Mouse (Mus musculus) adrenal gland, postnatal 4 days (tissue): ENCODE measurements around the gene Mrc2. TPM values are rescaled to one million over a fixed set of nuclear protein-coding genes. Genes with fewer than 3 reads are reported as not detected.

Experiments
- DNase-seq, 2 experiments: peaks; one replicate each; pipeline ENCODE4 v3.0.0; 2021 to 2022; ENCODE audit warnings: low spot score in 2 of 2, mixed read lengths in 2 of 2
- long read RNA-seq, 2 experiments: library from polyadenylated mRNA; stranded (forward); transcript quantifications; one replicate each; pipeline ENCODE4 v2.0.0; 2021
- total RNA-seq, 2 experiments: library from RNA; stranded (reverse); gene quantifications; 2 replicates each; pipeline ENCODE4 v1.2.3; 2021

Gene Mrc2
- 10 to 100 TPM; 43.5 to 49.5 TPM for total RNA-seq
- long read RNA-seq, experiment 1, full-length matches to known transcripts: 3 of 15 reads
- long read RNA-seq, experiment 1, partial matches to known transcripts: 9 of 15 reads
- long read RNA-seq, experiment 1, other reads (novel, unspliced or antisense): 3 of 15 reads
- long read RNA-seq, experiment 2, full-length matches to known transcripts: 6 of 32 reads
- long read RNA-seq, experiment 2, partial matches to known transcripts: 21 of 32 reads
- long read RNA-seq, experiment 2, other reads (novel, unspliced or antisense): 5 of 32 reads

DNA sequence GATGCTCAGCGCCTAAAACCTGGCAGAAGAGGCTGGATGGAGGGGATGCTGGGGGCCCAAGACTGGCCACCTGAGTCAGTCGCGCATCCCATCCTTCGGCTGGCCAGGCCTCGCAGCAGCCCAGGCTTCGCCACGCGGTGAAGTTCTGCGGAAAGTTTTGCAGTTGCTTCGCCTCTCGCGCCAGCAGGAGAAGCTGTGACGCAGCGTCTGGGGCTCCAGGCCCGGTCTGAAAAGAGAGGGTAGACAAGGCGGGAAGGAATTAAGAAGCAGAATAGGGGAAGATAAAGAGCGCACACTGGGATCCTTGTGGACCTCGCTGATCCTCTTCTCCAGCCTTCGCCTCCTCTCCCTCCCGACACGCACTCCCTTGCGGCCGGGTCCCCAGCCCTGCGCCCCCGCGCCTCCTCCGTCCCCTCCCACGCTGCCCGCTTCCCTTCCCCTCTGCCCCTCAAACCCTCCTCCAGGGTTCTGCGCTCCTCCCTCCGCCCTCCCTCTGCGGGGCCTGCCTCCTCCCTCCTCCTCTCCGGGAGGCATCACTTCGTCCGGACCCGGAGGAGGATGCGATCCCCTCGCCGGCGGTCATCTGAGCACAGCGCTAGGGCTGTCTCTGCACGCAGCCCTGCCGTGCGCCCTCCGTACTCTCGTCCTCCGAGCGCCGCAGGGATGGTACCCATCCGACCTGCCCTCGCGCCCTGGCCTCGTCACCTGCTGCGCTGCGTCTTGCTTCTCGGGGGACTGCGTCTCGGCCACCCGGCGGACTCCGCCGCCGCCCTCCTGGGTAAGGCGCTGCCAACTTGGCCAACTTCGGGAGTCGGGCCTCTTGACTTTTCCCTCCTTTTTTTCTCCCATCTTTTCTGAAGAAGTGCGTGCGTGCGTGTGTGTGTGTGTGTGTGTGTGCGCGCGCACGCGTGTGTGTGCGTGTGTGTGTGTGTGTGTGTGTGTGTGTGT is at the start of gene Mrc2:
Gene Mrc2, plus strand, starts transcription at position 520 of the 948 bp plus-strand sequence.
- DNase-seq: no peak

DNA sequence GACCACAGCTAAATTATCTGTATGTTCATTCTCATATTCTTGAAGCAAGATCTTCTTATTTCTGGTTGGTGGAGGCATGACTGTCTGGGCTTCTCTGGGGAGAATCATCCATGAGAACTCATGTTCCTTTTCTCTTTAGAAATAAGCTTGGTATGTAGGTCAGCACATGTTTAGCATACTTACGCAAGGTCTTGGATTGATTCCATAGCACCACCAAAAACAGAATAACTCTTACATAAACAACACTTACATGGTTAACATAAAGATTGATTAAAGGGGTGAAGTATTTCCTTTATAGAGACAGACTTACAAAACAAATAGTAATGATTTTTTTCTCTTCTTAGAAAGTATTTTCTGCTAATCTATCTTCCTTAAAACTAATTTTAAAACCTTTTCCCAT is 46.1 kb upstream of the Mrc2 start:
- DNase-seq: no peak

DNA sequence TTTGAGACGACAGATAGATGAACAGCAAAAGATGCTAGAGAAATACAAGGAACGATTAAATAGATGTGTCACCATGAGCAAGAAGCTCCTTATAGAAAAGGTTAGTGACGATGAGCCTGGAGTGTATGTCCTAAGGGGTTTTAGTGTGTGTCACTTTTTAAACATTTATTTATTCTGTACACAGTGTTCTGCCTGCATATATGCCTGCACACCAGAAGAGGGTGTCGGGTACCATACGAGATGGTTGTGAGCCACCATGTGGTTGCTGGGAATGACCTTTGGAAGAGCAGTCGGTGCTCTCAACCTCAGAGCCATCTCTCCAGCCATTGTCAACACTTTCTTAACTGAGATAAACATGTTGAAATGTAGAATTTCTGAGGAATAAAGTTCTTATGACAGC is 45.7 kb upstream of the Mrc2 start:
- DNase-seq: no peak

DNA sequence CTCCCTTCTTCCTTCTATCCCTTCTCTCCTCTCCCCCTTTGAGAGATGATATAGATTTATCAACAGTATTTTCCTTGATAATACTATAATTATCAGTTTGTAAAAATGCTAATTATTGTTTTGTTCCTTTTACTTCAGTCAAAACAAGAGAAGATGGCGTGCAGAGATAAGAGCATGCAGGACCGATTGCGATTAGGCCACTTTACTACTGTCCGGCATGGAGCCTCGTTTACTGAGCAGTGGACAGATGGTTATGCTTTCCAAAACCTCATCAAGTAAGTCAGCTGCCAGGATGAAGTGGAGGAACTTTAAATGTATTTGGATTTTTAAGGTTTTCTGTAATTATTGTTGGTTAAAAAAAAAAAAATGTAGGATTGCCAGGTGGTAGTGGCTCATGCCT is 45.1 kb upstream of the Mrc2 start:
- DNase-seq: no peak

DNA sequence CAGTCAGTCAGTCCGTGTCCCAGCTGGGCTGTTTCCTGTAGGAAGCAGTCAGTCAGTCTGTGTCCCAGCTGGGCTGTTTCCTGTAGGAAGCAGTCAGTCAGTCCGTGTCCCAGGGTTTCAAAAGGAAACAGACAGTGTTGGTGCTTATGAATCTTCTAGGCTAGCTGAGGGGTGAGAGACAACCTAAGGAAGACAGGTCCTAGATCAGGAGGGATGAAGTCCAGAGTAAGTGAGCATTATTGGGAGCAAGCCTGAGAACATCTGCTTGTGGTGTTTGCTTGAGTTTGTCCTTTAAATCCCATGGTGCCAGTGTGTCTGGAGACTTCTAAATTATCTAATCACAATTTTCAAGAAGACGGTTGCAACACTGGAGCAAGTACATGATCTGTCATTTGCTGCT is 32.7 kb upstream of the Mrc2 start:
- DNase-seq: no peak

DNA sequence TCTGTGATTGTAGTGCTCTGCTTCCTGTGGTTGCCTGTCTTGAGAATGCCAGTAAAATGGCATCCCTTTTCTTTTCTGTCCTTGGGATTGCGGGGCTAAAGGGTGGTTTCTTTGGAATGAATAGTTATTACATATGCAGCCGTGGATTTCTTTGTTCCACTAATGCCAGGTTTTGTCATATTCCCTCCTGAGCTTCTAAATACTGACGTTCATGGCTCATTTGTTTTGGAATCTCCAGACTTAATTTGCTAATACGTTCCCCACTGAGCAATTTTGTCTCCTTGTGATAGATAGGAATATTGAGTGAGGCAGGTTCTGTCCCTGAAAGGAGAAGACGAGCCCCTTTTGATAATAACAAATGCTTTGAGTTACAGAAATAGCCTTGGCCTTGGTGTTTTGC is 31.3 kb upstream of the Mrc2 start:
- DNase-seq: no peak

GRCm38 (mm10) chr11:105261601-105262351 is 30.7 kb upstream of the Mrc2 start:
- no peak for DNase-seq

- no peak for DNase-seq
Observed at GRCm38 (mm10) chr11:105264506-105264905, 27.9 kb upstream of the Mrc2 start.

DNA sequence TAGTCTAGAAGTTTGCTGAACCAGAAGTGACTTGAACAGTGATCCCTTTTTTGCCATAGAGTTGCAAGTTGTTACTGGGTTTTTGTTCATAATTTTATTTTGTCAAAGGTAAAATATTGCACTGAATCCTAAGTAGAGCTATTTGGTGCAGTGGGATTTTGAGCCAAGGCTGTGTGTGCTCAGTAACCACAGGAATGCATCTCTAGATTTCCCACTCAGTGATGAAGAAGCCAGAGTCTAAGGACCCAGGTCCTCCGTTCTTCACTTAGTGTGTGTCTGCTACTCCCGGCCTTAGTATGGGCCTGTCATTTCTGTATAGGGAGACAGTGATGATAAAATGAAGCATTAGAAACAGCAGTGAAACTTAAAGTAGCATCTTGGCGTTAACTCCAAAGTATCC is 27.5 kb upstream of the Mrc2 start:
- DNase-seq: no peak

GRCm38 (mm10) chr11:105270155-105270554 is 22.3 kb upstream of the Mrc2 start:
- peak in 1 of 2 experiments; percentile 14 for DNase-seq

DNA sequence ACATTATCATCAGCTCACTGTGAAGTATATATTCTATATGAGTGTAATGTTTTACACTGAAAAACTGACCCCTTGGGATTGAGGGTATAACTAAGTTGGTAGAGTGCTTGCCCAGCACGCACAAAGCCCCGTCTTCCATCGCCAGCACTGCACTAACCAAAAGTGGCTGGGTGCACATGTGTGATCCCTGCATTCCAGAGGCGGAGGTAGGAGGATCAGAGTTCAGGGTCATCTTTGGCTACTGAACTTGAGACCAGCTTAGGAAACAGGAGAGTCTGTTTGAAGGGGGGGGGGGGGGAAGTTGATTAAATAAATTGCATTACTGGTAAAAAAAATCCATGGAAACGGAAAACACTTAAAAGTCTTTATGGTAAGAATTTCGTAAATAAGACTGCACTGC is 12.0 kb upstream of the Mrc2 start:
- DNase-seq: no peak

- no peak for DNase-seq
Observed at GRCm38 (mm10) chr11:105281291-105281690, 11.2 kb upstream of the Mrc2 start.

DNA sequence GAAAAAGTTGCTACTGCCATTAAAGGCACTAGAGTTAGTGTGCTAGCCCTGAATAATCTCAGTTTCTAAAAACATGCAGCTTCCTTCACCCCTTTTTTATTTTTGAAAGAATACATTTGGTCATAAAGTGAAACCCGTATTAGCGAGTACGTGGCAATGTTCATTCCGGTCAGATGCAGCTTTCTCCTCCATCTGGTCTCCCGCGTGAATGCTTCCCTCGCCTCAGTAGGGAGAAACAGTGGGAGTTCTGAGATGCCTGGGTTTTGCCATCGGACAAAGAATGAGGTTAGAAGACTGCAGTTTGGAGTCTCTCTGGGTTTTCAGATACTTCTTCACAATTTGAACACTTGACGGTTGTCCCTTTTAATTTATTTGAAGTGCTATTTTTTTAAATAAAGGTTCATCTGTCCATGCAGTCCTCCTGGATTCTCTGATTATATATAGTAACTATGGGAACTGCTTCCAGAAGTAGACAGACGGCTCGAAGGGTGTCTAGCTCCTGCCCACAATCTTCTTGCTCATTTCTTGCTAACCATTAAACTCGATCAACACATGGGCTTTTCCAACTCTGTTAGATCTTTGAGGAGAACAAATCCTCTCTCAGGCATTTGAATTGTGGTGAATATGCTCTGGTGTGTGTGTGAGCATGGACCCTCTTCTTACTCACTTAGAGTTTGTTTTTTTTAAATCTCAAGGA is 10.5 kb upstream of the Mrc2 start:
- DNase-seq: no peak

DNA sequence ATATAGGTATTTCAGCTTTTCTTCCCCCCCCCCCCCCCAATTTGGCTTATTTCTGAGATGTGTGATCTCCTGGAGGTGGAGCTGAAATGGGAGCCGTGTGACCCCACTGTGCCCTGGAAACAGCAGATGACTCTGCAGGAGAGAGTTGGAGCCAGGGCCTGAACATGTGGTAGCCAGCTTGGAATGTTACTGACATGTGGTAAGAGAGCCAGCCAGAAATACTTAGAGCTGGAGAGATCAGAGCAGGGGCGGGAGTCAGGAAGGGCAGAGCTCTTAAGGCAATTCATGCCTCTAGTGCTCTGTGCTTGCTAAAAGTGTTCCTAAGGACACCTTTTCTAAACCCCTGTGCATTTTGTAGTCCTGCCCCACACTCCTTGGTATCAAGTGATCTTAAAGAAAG is 10.0 kb upstream of the Mrc2 start:
- DNase-seq: no peak

GRCm38 (mm10) chr11:105283016-105283415 is 9.4 kb upstream of the Mrc2 start:
- DNase-seq: no peak

GRCm38 (mm10) chr11:105285720-105286119 is 6.7 kb upstream of the Mrc2 start:
- DNase-seq: no peak

GRCm38 (mm10) chr11:105289403-105289802 is 3.0 kb upstream of the Mrc2 start:
- no peak for DNase-seq

GRCm38 (mm10) chr11:105291681-105292123 is 741 bp upstream of the Mrc2 start:
- no peak for DNase-seq

DNA sequence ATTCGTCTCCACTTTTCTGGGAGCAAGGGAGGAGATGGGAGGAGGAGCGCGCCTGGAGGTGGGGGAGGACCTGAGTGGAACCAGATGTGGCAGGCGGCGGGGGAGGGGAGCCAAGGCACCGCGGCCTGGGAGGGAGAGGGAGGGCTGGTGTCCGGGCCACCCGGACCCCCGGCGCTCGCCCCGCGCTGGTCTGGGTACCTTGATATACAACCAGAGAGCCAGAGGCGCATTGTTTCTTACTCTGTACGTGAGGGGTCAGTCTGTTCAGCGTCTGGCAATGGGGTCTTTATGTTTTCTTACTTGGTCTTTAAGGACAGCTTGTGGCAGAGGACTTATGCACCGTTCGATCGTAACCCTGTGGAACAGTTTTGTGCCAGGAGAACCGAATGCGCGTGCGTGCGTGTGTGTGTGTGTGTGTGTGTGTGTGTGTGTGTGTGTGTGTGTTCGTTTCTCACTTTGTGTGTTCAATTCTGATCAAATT is 698 bp downstream of the Mrc2 start:
- no peak for DNase-seq

DNA sequence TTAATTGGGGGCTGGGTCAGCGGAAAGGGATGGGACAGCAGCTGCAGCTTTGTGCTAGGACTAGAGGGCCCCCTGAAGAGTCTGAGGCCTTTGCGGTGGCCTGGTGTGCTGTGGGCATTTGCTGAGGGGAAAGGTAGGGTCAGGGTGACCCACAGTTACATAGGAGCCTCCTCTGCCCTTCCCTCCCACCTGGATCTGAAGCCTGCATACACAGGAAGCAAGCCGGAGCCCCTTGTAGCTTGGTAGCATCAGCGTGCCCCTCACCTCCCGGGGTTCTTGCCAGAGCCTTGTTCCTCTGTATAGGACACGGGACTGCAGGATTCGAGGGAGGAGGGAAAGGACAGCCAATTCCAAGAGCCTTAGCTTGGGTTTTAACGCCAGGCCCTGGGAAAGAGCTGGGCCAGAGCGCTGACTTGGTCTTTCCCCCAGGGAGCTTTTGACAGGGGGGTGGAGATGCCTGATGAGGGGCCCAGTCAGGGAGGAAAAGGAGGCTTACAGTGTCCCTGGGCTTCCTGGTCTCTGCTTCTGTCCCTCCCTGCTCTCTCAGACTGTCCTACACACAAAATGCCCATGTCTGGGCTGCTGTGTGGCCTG is 1.6 kb downstream of the Mrc2 start:
- no peak for DNase-seq
